Mouse (Mus musculus): ENCODE data around the gene Slc7a7. TPM values are rescaled to one million over a fixed set of nuclear protein-coding genes. Genes with fewer than 3 reads are reported as not detected.

Gene Slc7a7
- polyA plus RNA-seq, 1 experiment from 2014 or later = 8.2 TPM

- ATAC-seq = no peak
- no peak for DNase-seq (ENCODE audit: low read depth, low spot score)
- POLR2A ChIA-PET = interaction anchor here (1.4 kb wide), 1 partner anchor 16 kb away, joined by 3 read pairs; the partner anchor contains the start of gene Slc7a7
- CTCF ChIA-PET = interaction anchor here (1.1 to 1.7 kb wide), 2 partner anchors 16 to 201 kb away, joined by 3 to 6 read pairs; no protein-coding TSS in a partner anchor
- no peak for TF ChIP-seq CTCF (IDR thresholded peaks at IDR 0.05)
- in situ Hi-C loops (cut with MboI; ENCODE audit: low pct_unique_long_range_greater_than_20kb) = no loop called here
- no peaks in the 10 kb centered on the region for H3K27me3 ChIP-seq
These were observed 15.6 kb upstream of the Slc7a7 start for GRCm38 (mm10) chr14:54432837-54433830.

GRCm38 (mm10) chr14:54432078-54432836, 14.7 kb upstream of the Slc7a7 start:
- ChIA-PET CTCF (interaction anchor here (1.7 kb wide), 1 partner anchor 17 kb away, joined by 6 read pairs; no protein-coding TSS in a partner anchor), POLR2A (interaction anchor here (1.4 kb wide), 1 partner anchor 15 kb away, joined by 3 read pairs; the partner anchor contains the start of gene Slc7a7)
- no peak for DNase-seq (ENCODE audit: low read depth, low spot score)
- H3K27me3 ChIP-seq = no peaks in the 10 kb centered on the region
- TF ChIP-seq CTCF (IDR thresholded peaks at IDR 0.05) = no peak
- in situ Hi-C loops (cut with MboI; ENCODE audit: low pct_unique_long_range_greater_than_20kb) = no loop called here
- no peak for ATAC-seq

GRCm38 (mm10) chr14:54431334-54432077, 13.9 kb upstream of the Slc7a7 start, which contains the start of gene Mmp14:
Mmp14 (plus strand) TSS chr14:54431612.
- in situ Hi-C loops (cut with MboI; ENCODE audit: low pct_unique_long_range_greater_than_20kb) = no loop called here
- DNase-seq (ENCODE audit: low read depth, low spot score) (no peak), ATAC-seq (peak; percentile 7)
- POLR2A ChIA-PET = interaction anchor here (1.4 kb wide), 2 partner anchors 14 to 39 kb away, joined by 3 read pairs; partner anchors contain the start of gene Slc7a7
- no peaks in the 10 kb centered on the region for H3K27me3 ChIP-seq
- no peak for TF ChIP-seq CTCF (IDR thresholded peaks at IDR 0.05)
- CTCF ChIA-PET = interaction anchor here (1.7 kb wide), 1 partner anchor 17 kb away, joined by 6 read pairs; no protein-coding TSS in a partner anchor

GRCm38 (mm10) chr14:54430406-54431145, 13.0 kb upstream of the Slc7a7 start:
- ChIA-PET CTCF (interaction anchor here (1.2 kb wide), 1 partner anchor 19 kb away, joined by 3 read pairs; no protein-coding TSS in a partner anchor), POLR2A (interaction anchor here (1.4 kb wide), 1 partner anchor 40 kb away, joined by 3 read pairs; no protein-coding TSS in a partner anchor)
- no peaks in the 10 kb centered on the region for H3K27me3 ChIP-seq
- ATAC-seq (no peak), DNase-seq (ENCODE audit: low read depth, low spot score) (no peak)
- in situ Hi-C loops (cut with MboI; ENCODE audit: low pct_unique_long_range_greater_than_20kb) = no loop called here
- TF ChIP-seq CTCF (IDR thresholded peaks at IDR 0.05) = no peak

- TF ChIP-seq CTCF (IDR thresholded peaks at IDR 0.05) = no peak
- ChIA-PET POLR2A (interaction anchor here (1.1 to 1.4 kb wide), 2 partner anchors 14 to 41 kb away, joined by 3 read pairs; no protein-coding TSS in a partner anchor), CTCF (interaction anchor here (0.9 to 1.2 kb wide), 3 partner anchors 16 to 36 kb away, joined by 3 read pairs; no protein-coding TSS in a partner anchor)
- DNase-seq (ENCODE audit: low read depth, low spot score) (no peak), ATAC-seq (no peak)
- H3K27me3 ChIP-seq = no peaks in the 10 kb centered on the region
- in situ Hi-C loops (cut with MboI; ENCODE audit: low pct_unique_long_range_greater_than_20kb) = no loop called here
These were observed 11.9 kb upstream of the Slc7a7 start for GRCm38 (mm10) chr14:54429332-54430093.

GRCm38 (mm10) chr14:54428421-54428820, 10.8 kb upstream of the Slc7a7 start:
- ATAC-seq (no peak), DNase-seq (ENCODE audit: low read depth, low spot score) (no peak)
- ChIA-PET CTCF (interaction anchor here (1.1 to 2.3 kb wide), 2 partner anchors 9 to 17 kb away, joined by 3 to 7 read pairs; no protein-coding TSS in a partner anchor), POLR2A (no interaction called here)
- in situ Hi-C loops (cut with MboI; ENCODE audit: low pct_unique_long_range_greater_than_20kb) = no loop called here
- TF ChIP-seq CTCF (IDR thresholded peaks at IDR 0.05) = no peak
- no peaks in the 10 kb centered on the region for H3K27me3 ChIP-seq

- no peak for DNase-seq (ENCODE audit: low read depth, low spot score)
- TF ChIP-seq CTCF (IDR thresholded peaks at IDR 0.05) = no peak
- ChIA-PET CTCF (interaction anchor here (1.1 to 2.3 kb wide), 2 partner anchors 9 to 13 kb away, joined by 3 to 7 read pairs; no protein-coding TSS in a partner anchor), POLR2A (interaction anchor here (0.6 to 1.2 kb wide), 3 partner anchors 13 to 412 kb away, joined by 3 read pairs; no protein-coding TSS in a partner anchor)
- H3K27me3 ChIP-seq = no peaks in the 10 kb centered on the region
- ATAC-seq = no peak
- in situ Hi-C loops (cut with MboI; ENCODE audit: low pct_unique_long_range_greater_than_20kb) = no loop called here
These were observed 10.1 kb upstream of the Slc7a7 start for GRCm38 (mm10) chr14:54427696-54428095.

GRCm38 (mm10) chr14:54426689-54427398, 9.3 kb upstream of the Slc7a7 start, which contains the start of gene Mrpl52:
Mrpl52 (plus strand) TSS chr14:54426909.
- DNase-seq (ENCODE audit: low read depth, low spot score) = no peak
- ATAC-seq = peak; percentile 86
- CTCF ChIA-PET = interaction anchor here (1.1 to 2.3 kb wide), 2 partner anchors 10 to 12 kb away, joined by 3 to 7 read pairs; no protein-coding TSS in a partner anchor
- H3K27me3 ChIP-seq = no peaks in the 10 kb centered on the region
- no peak for TF ChIP-seq CTCF (IDR thresholded peaks at IDR 0.05)
- in situ Hi-C loops (cut with MboI; ENCODE audit: low pct_unique_long_range_greater_than_20kb) = no loop called here
- POLR2A ChIA-PET = interaction anchor here (0.5 to 1.2 kb wide), 6 partner anchors 13 to 411 kb away, joined by 3 read pairs; no protein-coding TSS in a partner anchor

All from Patski (cell line).